Mouse (Mus musculus) left cerebral cortex, postnatal 4 days (tissue): ENCODE results near the gene Garnl3. TPM values are rescaled to one million over a fixed set of nuclear protein-coding genes. Genes with fewer than 3 reads are reported as not detected.
A peak's percentile ranks its signal among the peaks of the same experiment; 100 is the strongest.
"Not testable (repeated sequence)": the region's sequence is repeated elsewhere in the genome, so short reads cannot be mapped to it uniquely, and the experiment has no call there.

Experiments
- DNase-seq: peaks from one replicate; pipeline ENCODE4 v3.0.0-alpha.2; 2022
- intact Hi-C: fragments of 180-260 bp; cut with DNase I; formaldehyde crosslinking; loops from one replicate; pipeline ENCODE4 v1.15.1; 2025
- total RNA-seq, 2 experiments: library from RNA; stranded (reverse); gene quantifications; 2 replicates each; pipeline ENCODE4 v1.2.3; 2021

The Garnl3 gene
- total RNA-seq, 2 experiments from 2014 or later: 158 to 162 TPM

DNA sequence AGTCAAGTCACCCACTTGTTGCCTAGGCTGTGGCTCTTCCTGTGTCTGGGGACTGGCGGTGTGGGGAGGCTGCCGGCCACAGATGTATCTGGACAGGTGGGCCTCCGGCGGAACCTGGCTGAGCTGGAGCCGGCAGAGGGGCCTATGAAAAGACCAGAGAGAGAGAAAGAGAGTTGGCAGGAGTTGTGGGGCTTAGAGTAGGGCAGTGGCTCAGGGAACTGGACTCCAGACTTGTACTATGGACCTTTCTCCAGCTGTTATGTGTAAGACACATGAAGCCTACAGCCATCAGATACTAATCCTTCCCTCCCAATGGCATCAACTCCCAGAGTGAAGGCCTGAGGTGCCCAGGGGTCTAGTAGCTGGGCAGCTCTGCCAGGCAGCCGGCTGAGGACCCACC, 27.4 kb upstream of the Garnl3 start:
- intact Hi-C loops: no loop called here
- DNase-seq: no peak

DNA sequence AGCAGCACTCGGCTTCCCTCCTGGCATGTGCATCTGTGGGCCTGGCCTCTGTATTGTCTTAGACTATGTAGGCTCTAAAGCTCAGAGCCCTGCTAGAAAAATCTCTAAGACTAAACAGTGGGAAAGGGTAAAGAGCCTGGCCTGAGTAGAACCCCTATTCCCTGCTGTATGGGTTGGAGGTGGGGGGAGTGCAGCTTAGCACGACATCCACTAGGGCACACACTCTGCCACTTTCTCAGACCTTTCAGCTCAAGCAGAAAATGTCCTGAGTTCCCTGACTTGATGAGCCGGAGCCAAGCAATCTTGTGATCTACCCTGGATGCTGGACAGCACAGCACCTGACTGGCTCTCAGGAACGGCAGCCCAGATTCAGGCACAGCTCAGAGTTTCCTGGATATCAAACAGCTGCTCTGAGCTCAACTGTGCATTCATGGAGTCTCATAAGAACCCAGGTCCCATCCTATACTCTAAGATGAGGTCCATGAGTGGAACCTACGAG, 24.9 kb upstream of the Garnl3 start:
- intact Hi-C loops: no loop called here
- DNase-seq: no peak

DNA sequence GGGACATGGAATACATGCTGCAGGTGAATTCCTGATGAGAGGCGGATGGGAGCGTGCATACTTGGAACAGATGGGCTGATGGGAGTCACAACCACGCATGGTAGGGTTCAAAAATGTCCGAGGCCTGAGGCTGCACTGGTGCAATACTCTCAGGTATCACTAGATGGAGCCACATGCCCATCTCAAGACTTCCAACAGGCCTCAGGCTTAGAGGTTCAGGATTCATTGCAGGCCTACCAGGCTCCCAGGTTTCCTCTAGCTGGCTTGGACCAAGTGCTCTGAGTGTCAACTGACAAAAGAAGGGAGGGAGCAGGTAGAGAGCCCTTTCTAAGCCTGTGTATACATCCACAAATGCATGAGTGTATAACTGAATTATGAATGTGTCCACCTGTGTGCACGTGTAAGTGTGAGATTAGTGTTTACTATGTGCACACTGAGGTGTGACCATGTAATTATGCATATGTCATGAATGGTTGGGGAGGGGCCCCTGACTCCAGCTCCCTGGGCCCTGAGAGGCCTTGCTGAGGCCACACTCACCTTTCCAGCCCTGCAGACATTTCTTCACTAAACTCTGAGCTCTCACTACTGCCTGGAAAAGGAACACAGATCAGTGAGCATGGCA, 23.4 kb upstream of the Garnl3 start:
- intact Hi-C loops: loop anchor here (2.0 kb wide), 1 partner anchor 192 kb away; no protein-coding TSS in a partner anchor
- DNase-seq: peak; percentile 76

DNA sequence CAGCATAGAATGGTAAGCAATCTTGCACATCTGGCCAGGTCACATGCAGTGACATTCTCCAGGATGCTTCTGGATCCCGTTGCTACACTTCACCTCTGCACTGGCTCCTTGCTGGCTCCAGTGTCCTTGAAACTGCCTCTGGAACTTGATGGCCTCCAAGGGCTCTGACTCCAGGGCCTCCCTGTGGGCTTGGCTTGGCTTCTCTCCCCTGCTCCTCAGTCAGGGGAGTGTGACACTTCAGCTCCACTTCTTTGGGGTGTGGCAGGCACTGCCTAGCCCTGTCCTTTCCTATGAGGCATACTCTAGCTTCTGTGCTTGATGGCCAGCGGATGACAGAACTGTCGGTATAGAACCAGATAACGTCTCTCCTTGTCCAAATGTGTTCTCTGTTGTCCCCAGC, 15.5 kb upstream of the Garnl3 start:
- DNase-seq: no peak
- intact Hi-C loops: no loop called here

- peak; percentile 87 for DNase-seq
- intact Hi-C loops: no loop called here
Measured at GRCm38 (mm10) chr2:33143292-33143691, 11.8 kb upstream of the Garnl3 start.

- intact Hi-C loops: loop anchor here (10.0 kb wide), 1 partner anchor 154 kb away; the partner anchor contains the start of gene Slc2a8
- no peak for DNase-seq
Measured at GRCm38 (mm10) chr2:33138491-33138890, 7.0 kb upstream of the Garnl3 start.

GRCm38 (mm10) chr2:33137731-33138130, 6.3 kb upstream of the Garnl3 start:
- no peak for DNase-seq
- intact Hi-C loops: loop anchor here (10.0 kb wide), 1 partner anchor 153 kb away; the partner anchor contains the start of gene Slc2a8

GRCm38 (mm10) chr2:33137244-33137643, 5.8 kb upstream of the Garnl3 start:
- intact Hi-C loops: loop anchor here (10.0 kb wide), 1 partner anchor 152 kb away; the partner anchor contains the start of gene Slc2a8

GRCm38 (mm10) chr2:33136366-33136765, 4.9 kb upstream of the Garnl3 start:
- intact Hi-C loops: loop anchor here (10.0 kb wide), 1 partner anchor 152 kb away; the partner anchor contains the start of gene Slc2a8
- no peak for DNase-seq

More at GRCm38 (mm10) chr2:33137244-33137643, 5.8 kb upstream of the Garnl3 start:
- DNase-seq: no peak

- intact Hi-C loops: loop anchor here (10.0 kb wide), 1 partner anchor 150 kb away; the partner anchor contains the start of gene Slc2a8
- DNase-seq: no peak
Measured at GRCm38 (mm10) chr2:33134766-33135490, 3.5 kb upstream of the Garnl3 start.

DNA sequence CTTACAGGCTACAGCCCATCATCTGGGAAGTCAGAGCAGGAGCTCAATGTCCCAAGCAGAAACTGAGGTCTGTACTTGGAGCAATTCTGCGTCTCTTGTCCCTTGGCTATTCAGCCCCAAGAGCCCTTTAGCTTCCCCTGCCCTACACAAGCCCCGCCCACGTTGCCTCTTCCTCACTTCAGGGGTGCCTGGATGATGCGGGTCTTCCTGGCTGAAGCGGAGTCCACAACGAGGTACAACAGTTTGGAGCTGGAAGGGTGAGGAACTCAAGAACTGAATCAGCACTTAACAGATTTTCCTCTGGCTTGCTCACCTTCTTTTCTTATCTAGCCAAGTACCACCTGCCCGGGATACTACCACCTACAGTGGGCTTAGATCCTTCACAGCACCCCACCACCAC, 852 bp upstream of the Garnl3 start:
- intact Hi-C loops: loop anchor here (10.0 kb wide), 1 partner anchor 148 kb away; the partner anchor contains the start of gene Slc2a8

DNA sequence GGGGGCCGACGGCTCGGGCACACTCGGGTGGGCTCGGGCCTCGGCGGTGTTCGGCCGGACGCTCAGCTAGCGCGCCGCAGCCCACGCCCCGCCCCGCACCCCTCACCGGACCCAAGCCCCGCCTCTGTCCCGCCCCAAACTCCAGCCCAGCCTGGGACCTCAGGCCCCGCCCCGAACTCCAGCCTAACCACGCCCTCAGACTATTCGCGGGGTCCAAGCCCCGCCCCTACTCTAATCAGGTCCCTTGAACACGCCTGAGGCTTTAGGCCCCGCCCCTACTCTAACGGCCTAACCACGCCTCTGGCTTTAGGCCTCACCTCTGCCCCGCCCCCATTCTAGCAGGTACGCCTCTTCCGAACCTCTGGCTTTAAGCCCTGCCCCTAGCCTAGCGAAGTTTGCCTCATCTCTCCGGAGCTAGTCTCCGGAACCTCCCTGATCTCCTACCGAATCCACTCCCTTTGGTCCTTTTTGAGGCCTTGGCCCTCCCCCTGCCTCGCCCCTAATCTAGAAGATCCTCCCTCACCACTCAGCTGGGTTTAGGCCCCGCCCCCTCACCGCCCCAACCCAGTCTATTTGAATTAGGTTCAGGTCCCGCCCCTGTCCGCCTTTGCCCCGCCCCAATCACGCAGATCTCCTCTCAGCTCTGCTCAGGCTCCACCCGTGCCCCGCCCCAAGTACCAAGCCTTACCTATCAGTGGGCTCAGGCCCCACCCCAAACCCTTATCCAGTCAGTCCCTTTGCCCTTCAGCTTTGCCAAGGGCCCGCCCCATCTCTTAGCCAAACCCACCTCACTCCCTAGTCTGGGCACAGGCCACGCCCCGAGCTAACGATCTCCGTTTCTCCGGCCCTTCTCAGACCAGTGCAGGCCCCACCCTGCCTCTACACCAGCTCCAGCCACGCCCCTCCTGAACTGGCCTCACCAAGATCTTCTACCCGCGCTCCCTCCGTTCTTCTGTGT, 649 bp downstream of the Garnl3 start:
- peak; percentile 99 for DNase-seq
- intact Hi-C loops: loop anchor here (10.0 kb wide), 1 partner anchor 146 kb away; the partner anchor contains the start of gene Slc2a8

More for the DNA sequence above, 852 bp upstream of the Garnl3 start:
- no peak for DNase-seq

DNA sequence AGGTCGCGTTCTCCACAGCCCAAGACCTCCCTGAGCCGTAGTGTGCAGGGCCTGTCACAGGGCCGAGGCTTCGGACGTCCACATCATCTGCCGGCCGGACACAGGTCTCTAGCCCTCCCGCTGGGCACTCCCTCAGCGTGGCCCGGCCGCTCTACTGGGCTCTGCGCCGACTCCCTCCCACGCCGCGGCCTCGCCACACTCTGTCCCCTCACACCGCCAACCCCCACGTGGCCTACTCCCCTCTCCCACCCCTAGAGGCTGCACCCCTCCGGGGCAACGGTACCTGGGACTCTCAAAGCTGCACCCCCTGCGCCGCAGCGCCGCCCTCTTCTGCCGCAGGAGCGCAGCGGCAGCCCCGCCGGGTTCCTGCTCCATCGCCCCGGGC, 1.3 kb downstream of the Garnl3 start:
- DNase-seq: no peak
- intact Hi-C loops: loop anchor here (10.0 kb wide), 1 partner anchor 145 kb away; the partner anchor contains the start of gene Slc2a8

DNA sequence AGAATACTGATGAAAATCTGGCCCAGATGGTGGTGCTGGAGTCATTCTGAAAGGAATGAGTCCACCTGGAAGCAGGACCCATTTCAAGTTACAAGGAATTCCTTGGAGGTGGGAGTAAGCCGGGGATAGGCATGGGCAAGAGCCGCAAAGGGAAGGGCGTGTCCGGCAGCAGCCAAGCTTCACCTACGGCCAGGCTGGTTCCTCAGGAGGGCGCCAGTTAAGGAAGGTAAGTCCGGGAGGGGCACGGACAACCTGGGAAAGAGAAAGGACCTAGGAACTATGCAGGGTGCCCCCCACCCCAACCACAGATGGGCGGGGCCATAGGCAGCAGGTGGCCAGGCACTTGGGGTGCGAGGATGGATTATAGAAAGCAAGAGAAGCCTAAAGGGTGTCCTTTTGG, 1.8 kb downstream of the Garnl3 start:
- no peak for DNase-seq
- intact Hi-C loops: loop anchor here (10.0 kb wide), 1 partner anchor 145 kb away; the partner anchor contains the start of gene Slc2a8

GRCm38 (mm10) chr2:33129005-33129404, 2.4 kb downstream of the Garnl3 start:
- intact Hi-C loops: no loop called here
- DNase-seq: no peak

DNA sequence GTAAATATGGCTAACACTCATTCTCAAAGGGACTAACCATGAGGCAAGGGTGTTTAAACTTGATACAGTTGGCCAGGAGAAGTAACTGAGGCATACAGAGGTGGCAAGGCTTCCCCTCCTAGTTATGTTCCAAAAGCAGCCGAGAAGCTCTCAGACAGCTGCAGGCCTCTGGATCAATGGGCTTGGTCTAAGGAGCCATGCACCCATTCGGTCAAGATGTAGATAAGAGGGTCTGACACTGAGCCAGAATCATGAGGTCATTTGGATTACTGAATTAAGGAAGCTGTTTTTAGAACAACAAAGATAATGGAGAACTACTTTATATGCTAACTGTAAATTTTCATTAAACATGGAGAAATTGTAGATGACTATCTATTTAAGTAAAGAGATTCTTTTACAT, 4.2 kb downstream of the Garnl3 start:
- intact Hi-C loops: no loop called here
- DNase-seq: no peak

DNA sequence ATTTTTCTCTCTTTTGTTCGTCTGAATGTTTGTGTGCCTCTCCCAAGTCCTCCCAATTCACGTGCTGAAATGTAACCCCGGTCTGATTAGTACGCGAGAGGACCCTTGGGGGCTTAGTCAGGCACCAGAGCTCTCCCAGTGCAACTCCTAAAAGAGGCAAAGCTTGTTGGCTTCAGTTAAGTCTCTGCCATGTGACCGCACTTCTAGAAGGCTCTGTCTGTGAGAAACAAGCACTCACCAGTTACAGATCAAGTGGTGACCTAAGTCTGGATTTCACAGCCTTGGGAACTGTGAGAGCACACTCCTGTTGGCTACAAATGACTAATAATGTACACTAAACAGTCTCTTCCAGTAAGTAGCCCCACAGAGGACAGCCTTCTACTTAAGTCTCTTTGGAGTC, 8.6 kb downstream of the Garnl3 start:
- no peak for DNase-seq
- intact Hi-C loops: no loop called here

DNA sequence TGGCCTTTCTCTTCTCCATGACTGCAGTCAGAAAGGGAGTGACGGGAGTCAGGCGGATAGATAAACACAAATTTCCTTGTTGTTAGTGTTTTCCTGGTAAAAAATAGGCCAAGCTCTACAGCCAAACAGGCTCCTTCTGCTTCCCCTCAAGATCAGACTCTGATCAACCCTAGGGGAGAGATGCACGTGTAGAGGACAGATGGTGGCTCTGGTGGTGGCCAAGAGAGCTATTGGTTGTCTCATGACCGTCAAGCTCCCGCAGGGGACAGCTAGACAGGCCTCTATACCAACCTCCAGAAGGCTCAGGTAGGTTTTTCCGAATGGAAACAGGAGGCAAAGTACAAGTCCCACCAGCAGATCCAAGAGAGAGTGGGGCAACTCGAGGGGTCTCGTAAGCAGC, 30.9 kb downstream of the Garnl3 start:
- DNase-seq: peak; percentile 5
- intact Hi-C loops: no loop called here

DNA sequence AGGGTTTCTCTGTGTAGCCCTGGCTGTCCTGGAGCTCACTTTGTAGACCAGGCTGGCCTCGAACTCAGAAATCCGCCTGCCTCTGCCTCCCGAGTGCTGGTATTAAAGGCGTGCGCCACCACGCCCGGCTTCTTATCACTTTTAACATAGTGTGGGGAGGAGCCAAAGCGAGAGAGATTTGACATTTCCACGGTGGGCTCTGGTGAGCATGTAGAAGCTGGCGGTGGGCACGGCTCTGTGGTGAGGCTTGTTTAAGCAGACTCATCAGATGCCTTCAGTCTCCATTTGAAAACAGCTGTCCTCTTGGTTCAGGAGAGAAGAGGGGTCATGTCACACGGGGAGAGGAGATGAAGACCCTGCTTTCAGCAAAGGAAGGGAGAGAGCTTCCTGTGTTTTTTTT, 34.1 kb downstream of the Garnl3 start:
- intact Hi-C loops, DNase-seq: not testable (repeated sequence)

DNA sequence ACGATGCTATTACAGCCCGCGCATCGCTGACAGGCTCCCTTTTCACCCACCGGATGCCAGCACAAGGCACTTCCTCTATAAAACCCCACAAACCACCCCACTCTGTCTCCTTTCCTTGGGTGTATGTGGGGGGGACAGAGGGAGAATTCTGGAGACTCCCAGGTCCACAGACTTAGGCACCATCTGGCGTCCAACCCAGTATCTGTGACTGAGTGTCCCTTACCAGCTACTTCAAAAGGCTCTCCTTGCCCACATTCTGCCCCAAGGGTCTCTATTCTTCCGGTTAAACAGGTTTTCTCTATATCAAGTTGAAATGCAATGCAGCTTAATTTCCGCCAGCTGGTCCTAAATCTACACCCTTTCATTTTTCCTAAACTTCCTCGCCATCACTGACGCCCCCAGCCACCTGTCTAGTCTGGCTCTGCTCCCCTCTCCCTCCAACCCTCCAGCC, 36.2 kb downstream of the Garnl3 start:
- DNase-seq: peak; percentile 17
- intact Hi-C loops: no loop called here
